Mouse (Mus musculus) MEL-GATA-1-ER (cell line): ENCODE results near the gene Iqcd.

Experiments used
- DNase-seq: peaks from one replicate; pipeline ENCODE4 v3.0.0-alpha.2; 2012; ENCODE audit warnings: low read depth; ENCODE audit errors: extremely low read depth

The Iqcd gene

GRCm38 (mm10) chr5:120571056-120571740 is 17.6 kb upstream of the Iqcd start:
- DNase-seq: no peak

- no peak for DNase-seq
Observed at GRCm38 (mm10) chr5:120574469-120575063, 14.2 kb upstream of the Iqcd start.

GRCm38 (mm10) chr5:120576781-120577301 is 12.0 kb upstream of the Iqcd start:
- no peak for DNase-seq

GRCm38 (mm10) chr5:120577935-120578441 is 10.8 kb upstream of the Iqcd start:
- peak; percentile 77 for DNase-seq

- DNase-seq: no peak
Observed at GRCm38 (mm10) chr5:120578504-120579081, 10.2 kb upstream of the Iqcd start.

- DNase-seq: no peak
Observed at GRCm38 (mm10) chr5:120579211-120579897, 9.5 kb upstream of the Iqcd start.

- DNase-seq: no peak
Observed at GRCm38 (mm10) chr5:120579898-120580626, 8.8 kb upstream of the Iqcd start.

GRCm38 (mm10) chr5:120582002-120582401 is 6.8 kb upstream of the Iqcd start:
- DNase-seq: no peak

GRCm38 (mm10) chr5:120583511-120583910 is 5.3 kb upstream of the Iqcd start:
- DNase-seq: no peak

GRCm38 (mm10) chr5:120584968-120585367 is 3.8 kb upstream of the Iqcd start:
- no peak for DNase-seq

- no peak for DNase-seq
Observed at GRCm38 (mm10) chr5:120586741-120587615, 1.8 kb upstream of the Iqcd start.

GRCm38 (mm10) chr5:120587616-120587926 is 1.2 kb upstream of the Iqcd start:
- no peak for DNase-seq

GRCm38 (mm10) chr5:120587940-120588568 is 762 bp upstream of the Iqcd start:
- DNase-seq: no peak

- DNase-seq: no peak
Observed at GRCm38 (mm10) chr5:120590356-120591010, 1.7 kb downstream of the Iqcd start.

GRCm38 (mm10) chr5:120592141-120592540 is 3.3 kb downstream of the Iqcd start:
- DNase-seq: no peak

- DNase-seq: no peak
Observed at GRCm38 (mm10) chr5:120594485-120594884, 5.7 kb downstream of the Iqcd start.

- no peak for DNase-seq
Observed at GRCm38 (mm10) chr5:120599625-120600024, 10.8 kb downstream of the Iqcd start.

- DNase-seq: no peak
Observed at GRCm38 (mm10) chr5:120600946-120601668, 12.3 kb downstream of the Iqcd start.

- DNase-seq: no peak
Observed at GRCm38 (mm10) chr5:120602210-120602609, 13.4 kb downstream of the Iqcd start.
